Mouse (Mus musculus): ENCODE data around the gene Mapk1ip1l. TPM values are rescaled to one million over a fixed set of nuclear protein-coding genes. Genes with fewer than 3 reads are reported as not detected.
"Not testable (repeated sequence)": the region's sequence is repeated elsewhere in the genome, so short reads cannot be mapped to it uniquely, and the experiment has no call there.

Gene Mapk1ip1l
- polyA plus RNA-seq, 1 experiment = 22.9 TPM

- no peak overlapping the region for H3K4me3 ChIP-seq
- no peak overlapping the region for H3K4me2 ChIP-seq (ENCODE audit: low read depth)
- peak; percentile 21 for TF ChIP-seq POLR2AphosphoS2 (IDR thresholded peaks at IDR 0.05; ENCODE audit: insufficient read length, low read depth)
- TF ChIP-seq MYOD1 (IDR thresholded peaks at IDR 0.05; ENCODE audit: control insufficient read depth in 1 of 3, insufficient read length in 2 of 3, low read depth in 2 of 3) = peak in 1 of 3 experiments; percentile 1
- TF ChIP-seq E2F4 (IDR thresholded peaks at IDR 0.05; ENCODE audit: insufficient read depth) = no peak
- peaks cover 43% of the 10 kb centered on the region for H3K36me3 ChIP-seq (ENCODE audit: control insufficient read depth, insufficient read depth)
- no peaks in the 10 kb centered on the region for H3K27me3 ChIP-seq (ENCODE audit: control insufficient read depth, insufficient read depth, insufficient read length)
- no peak overlapping the region for H3ac ChIP-seq (ENCODE audit: control insufficient read depth, insufficient read length)
- H3K79me2 ChIP-seq (ENCODE audit: control insufficient read depth, insufficient read depth) = peaks cover 56% of the 10 kb centered on the region
Measured at GRCm38 (mm10) chr14:47310342-47311181, 12.5 kb downstream of the Mapk1ip1l start.

GRCm38 (mm10) chr14:47319362-47319761 is 21.3 kb downstream of the Mapk1ip1l start:
- H3ac ChIP-seq (ENCODE audit: control insufficient read depth, insufficient read length) = no peak overlapping the region
- peaks cover 40% of the 10 kb centered on the region for H3K36me3 ChIP-seq (ENCODE audit: control insufficient read depth, insufficient read depth)
- no peak overlapping the region for H3K4me3 ChIP-seq
- H3K4me2 ChIP-seq (ENCODE audit: low read depth) = no peak overlapping the region
- no peaks in the 10 kb centered on the region for H3K27me3 ChIP-seq (ENCODE audit: control insufficient read depth, insufficient read depth, insufficient read length)
- peaks cover 33% of the 10 kb centered on the region for H3K79me2 ChIP-seq (ENCODE audit: control insufficient read depth, insufficient read depth)
- TF ChIP-seq POLR2AphosphoS2 (IDR thresholded peaks at IDR 0.05; ENCODE audit: insufficient read length, low read depth) (no peak), REST (IDR thresholded peaks at IDR 0.05; ENCODE audit: insufficient read depth, insufficient read length) (no peak), MYOD1 (IDR thresholded peaks at IDR 0.05; ENCODE audit: control insufficient read depth in 1 of 3, insufficient read length in 2 of 3, low read depth in 2 of 3) (no peak), E2F4 (IDR thresholded peaks at IDR 0.05; ENCODE audit: insufficient read depth) (no peak), CEBPB (IDR thresholded peaks at IDR 0.05; ENCODE audit: insufficient read depth, poor library complexity, severe bottlenecking) (no peak), MAX (IDR thresholded peaks at IDR 0.05; ENCODE audit: low read depth) (no peak), MYOG (IDR thresholded peaks at IDR 0.05; ENCODE audit: control insufficient read depth in 1 of 3, insufficient read depth in 1 of 3, insufficient read length in 2 of 3, low read depth in 2 of 3) (no peak), TCF12 (IDR thresholded peaks at IDR 0.05; ENCODE audit: insufficient read depth, poor library complexity, severe bottlenecking) (no peak), USF1 (IDR thresholded peaks at IDR 0.05; ENCODE audit: low read depth) (no peak), TCF3 (IDR thresholded peaks at IDR 0.05; ENCODE audit: insufficient read length, low read depth) (no peak), POLR2A (IDR thresholded peaks at IDR 0.05; ENCODE audit: insufficient read length, low read depth) (no peak), SRF (IDR thresholded peaks at IDR 0.05; ENCODE audit: control insufficient read depth, insufficient read length, low read depth) (no peak)

- not testable (repeated sequence) for H3K4me2 ChIP-seq (ENCODE audit: low read depth); H3K4me3 ChIP-seq; H3ac ChIP-seq (ENCODE audit: control insufficient read depth, insufficient read length); H3K27me3 ChIP-seq (ENCODE audit: control insufficient read depth, insufficient read depth, insufficient read length)
- Histone ChIP-seq H3K36me3 (ENCODE audit: control insufficient read depth, insufficient read depth) (peaks cover 24% of the 10 kb centered on the region), H3K79me2 (ENCODE audit: control insufficient read depth, insufficient read depth) (peaks cover 11% of the 10 kb centered on the region)
Measured at GRCm38 (mm10) chr14:47321581-47321980, 23.5 kb downstream of the Mapk1ip1l start.

- Histone ChIP-seq H3K36me3 (ENCODE audit: control insufficient read depth, insufficient read depth) (peaks cover 5% of the 10 kb centered on the region), H3K4me3 (no peak overlapping the region), H3ac (ENCODE audit: control insufficient read depth, insufficient read length) (no peak overlapping the region), H3K27me3 (ENCODE audit: control insufficient read depth, insufficient read depth, insufficient read length) (no peaks in the 10 kb centered on the region), H3K4me2 (ENCODE audit: low read depth) (no peak overlapping the region), H3K79me2 (ENCODE audit: control insufficient read depth, insufficient read depth) (no peaks in the 10 kb centered on the region)
- TF ChIP-seq CEBPB (IDR thresholded peaks at IDR 0.05; ENCODE audit: insufficient read depth, poor library complexity, severe bottlenecking) (no peak), MYOG (IDR thresholded peaks at IDR 0.05; ENCODE audit: control insufficient read depth in 1 of 3, insufficient read depth in 1 of 3, insufficient read length in 2 of 3, low read depth in 2 of 3) (no peak), REST (IDR thresholded peaks at IDR 0.05; ENCODE audit: insufficient read depth, insufficient read length) (no peak), E2F4 (IDR thresholded peaks at IDR 0.05; ENCODE audit: insufficient read depth) (no peak), MYOD1 (IDR thresholded peaks at IDR 0.05; ENCODE audit: control insufficient read depth in 1 of 3, insufficient read length in 2 of 3, low read depth in 2 of 3) (no peak), SRF (IDR thresholded peaks at IDR 0.05; ENCODE audit: control insufficient read depth, insufficient read length, low read depth) (no peak), USF1 (IDR thresholded peaks at IDR 0.05; ENCODE audit: low read depth) (no peak), POLR2AphosphoS2 (IDR thresholded peaks at IDR 0.05; ENCODE audit: insufficient read length, low read depth) (no peak)
Measured at GRCm38 (mm10) chr14:47325965-47326761, 28.1 kb downstream of the Mapk1ip1l start.

GRCm38 (mm10) chr14:47327347-47327746 is 29.3 kb downstream of the Mapk1ip1l start:
- Histone ChIP-seq H3K79me2 (ENCODE audit: control insufficient read depth, insufficient read depth) (no peaks in the 10 kb centered on the region), H3K4me2 (ENCODE audit: low read depth) (no peak overlapping the region), H3K36me3 (ENCODE audit: control insufficient read depth, insufficient read depth) (peaks cover 5% of the 10 kb centered on the region), H3ac (ENCODE audit: control insufficient read depth, insufficient read length) (no peak overlapping the region), H3K27me3 (ENCODE audit: control insufficient read depth, insufficient read depth, insufficient read length) (no peaks in the 10 kb centered on the region), H3K4me3 (no peak overlapping the region)
- TF ChIP-seq CEBPB (IDR thresholded peaks at IDR 0.05; ENCODE audit: insufficient read depth, poor library complexity, severe bottlenecking) = peak; percentile 75
- TF ChIP-seq REST (IDR thresholded peaks at IDR 0.05; ENCODE audit: insufficient read depth, insufficient read length) = no peak
